Mouse (Mus musculus) B cell, adult 67 days (primary cell): ENCODE measurements around the gene Tldc2. TPM values are rescaled to one million over a fixed set of nuclear protein-coding genes. Genes with fewer than 3 reads are reported as not detected.

Source experiments
- total RNA-seq, 2 experiments: library from RNA; stranded (reverse); gene quantifications; 4 replicates each; pipeline ENCODE4 v1.2.4; 2023

The Tldc2 gene
- not detected for total RNA-seq

GRCm38 (mm10) chr2:157086796-157087195, at the start of gene Tldc2:
Tldc2 (plus strand) TSS chr2:157087055.

GRCm38 (mm10) chr2:157078793-157079700, 7.8 kb upstream of the Tldc2 start, which contains the start of gene Soga1:
Soga1 (minus strand) TSS chr2:157079254.

GRCm38 (mm10) chr2:157135014-157135413, 48.2 kb downstream of the Tldc2 start, which contains the start of gene Samhd1:
Samhd1 (minus strand) TSS chr2:157135265.

Other genes with a start within 250 kb of the Tldc2 start
- 100 to 1,000 TPM in 1 of 2 experiments, 10 to 100 TPM in 1; 94.6 to 107 TPM for gene Tgif2, start 247.0 kb upstream of the Tldc2 start, total RNA-seq
- 1 to 10 TPM; 5.1 to 9.5 TPM for gene 4930518I15Rik, start 229.1 kb upstream of the Tldc2 start, total RNA-seq
- gene Rab5if, start 223.9 kb upstream of the Tldc2 start, total RNA-seq = 10 to 100 TPM; 66.2 to 69.1 TPM
- 1 to 10 TPM; 1.1 to 1.5 TPM for gene Sla2, start 199.9 kb upstream of the Tldc2 start, total RNA-seq
- gene Ndrg3, start 95.0 kb upstream of the Tldc2 start, total RNA-seq = 10 to 100 TPM; 39.2 to 45.5 TPM
- gene Dsn1, start 79.9 kb upstream of the Tldc2 start, total RNA-seq = 10 to 100 TPM; 19.5 to 30.8 TPM
- under 1 TPM; 0.26 to 0.33 TPM for gene Soga1, start 7.8 kb upstream of the Tldc2 start, total RNA-seq
- 100 to 1,000 TPM; 552 to 568 TPM for gene Samhd1, start 48.2 kb downstream of the Tldc2 start, total RNA-seq
- gene Rbl1, start 117.5 kb downstream of the Tldc2 start, total RNA-seq = 10 to 100 TPM; 22.8 to 24.4 TPM
- gene Rpn2, start 192.0 kb downstream of the Tldc2 start, total RNA-seq = 100 to 1,000 TPM; 114 to 117 TPM
- gene Mroh8, start 192.5 kb downstream of the Tldc2 start, total RNA-seq = under 1 TPM in 1 of 2 experiments, not detected in 1; 0.24 TPM